Mouse (Mus musculus) heart, postnatal 0 days (tissue): ENCODE measurements around the gene Pld5.

Source experiments
- CTCF ChIP-seq: IDR thresholded peaks from 2 replicates; pipeline ENCODE4 v1.5.1; 2016; ENCODE audit warnings: antibody characterized with exemption, control low read depth, low read depth
- EP300 ChIP-seq: IDR thresholded peaks from 2 replicates; pipeline ENCODE4 v1.6.1; 2016; ENCODE audit warnings: antibody characterized with exemption, low read depth

- no peak for TF ChIP-seq EP300
- no peak for TF ChIP-seq CTCF
Measured at GRCm38 (mm10) chr1:176134379-176134778, 140.7 kb downstream of the Pld5 start.
